Mouse (Mus musculus): ENCODE data around the gene Hist2h4.

GRCm38 (mm10) chr3:96302076-96302475, 39.0 kb upstream of the Hist2h4 start:
- TF ChIP-seq CTCF (IDR thresholded peaks at IDR 0.05; ENCODE audit: low read depth, low read length) = no peak
- no peak for TF ChIP-seq POLR2A (IDR thresholded peaks at IDR 0.05; ENCODE audit: borderline replicate concordance, low read depth, low read length)
